Mouse (Mus musculus): ENCODE data around the gene Fam208b. TPM values are rescaled to one million over a fixed set of nuclear protein-coding genes. Genes with fewer than 3 reads are reported as not detected.
"Not testable (repeated sequence)": the region's sequence is repeated elsewhere in the genome, so short reads cannot be mapped to it uniquely, and the experiment has no call there.

The Fam208b gene
- polyA plus RNA-seq, 2 experiments from 2014 or later = 32.0 to 33.3 TPM

DNA sequence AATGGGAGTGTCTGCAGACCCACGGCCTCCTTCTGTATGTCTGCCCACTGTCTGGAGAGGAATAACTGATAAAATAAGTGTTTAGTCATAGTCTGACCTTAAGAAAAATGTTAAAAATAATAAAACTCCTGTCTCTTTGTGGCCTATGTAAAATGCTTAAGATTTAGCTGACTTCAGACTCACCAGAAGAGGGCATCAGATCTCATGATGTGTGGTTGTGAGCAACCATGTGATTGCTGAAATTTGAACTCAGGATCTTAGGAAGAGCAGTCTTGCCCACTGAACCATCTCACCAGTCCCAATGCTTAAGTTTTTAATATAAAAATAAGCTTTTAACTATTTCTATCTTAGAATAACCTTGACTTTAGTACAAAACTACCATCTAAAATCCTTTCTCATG lies 47.8 kb downstream of the Fam208b start:
- ATAC-seq = peak; percentile 38

DNA sequence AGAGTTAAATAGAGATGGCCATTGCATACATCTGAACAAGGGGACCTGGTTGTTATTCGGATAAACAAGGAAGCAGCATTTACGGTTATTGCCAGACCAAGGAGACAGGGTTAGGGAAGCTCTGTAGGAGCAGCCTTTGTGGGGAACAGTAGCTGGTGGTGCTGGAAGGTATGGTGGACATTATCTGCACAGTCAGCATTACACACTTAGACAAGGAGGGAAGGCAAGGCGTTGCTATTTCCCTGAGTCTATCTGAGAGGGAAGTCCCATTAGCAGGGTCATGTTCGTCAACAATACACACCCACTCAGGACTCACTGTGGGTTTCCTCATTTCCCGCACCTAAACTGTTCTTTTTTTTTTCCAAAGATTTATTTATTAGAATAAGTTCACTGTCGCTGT lies 63.1 kb downstream of the Fam208b start:
- no peak for ATAC-seq

DNA sequence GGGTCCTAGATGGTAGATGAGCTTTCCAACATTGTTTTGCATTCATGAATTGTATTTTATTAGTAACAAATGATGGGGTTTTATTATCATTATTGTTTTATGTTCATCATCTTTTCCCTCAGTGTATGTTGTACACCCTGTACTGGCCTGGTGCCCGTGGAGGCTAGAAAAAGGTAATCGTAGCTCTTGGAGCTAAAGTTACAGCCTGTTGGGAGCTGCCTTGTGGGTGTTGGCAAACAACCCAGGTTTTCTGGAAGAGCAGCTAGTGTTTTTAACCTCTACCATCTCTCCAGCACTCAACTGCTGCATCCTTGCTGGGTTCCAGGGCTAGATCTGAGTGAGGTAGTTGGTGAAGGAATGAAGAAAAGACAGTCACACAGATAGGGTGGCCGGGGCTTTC lies 63.5 kb downstream of the Fam208b start:
- ATAC-seq = no peak

DNA sequence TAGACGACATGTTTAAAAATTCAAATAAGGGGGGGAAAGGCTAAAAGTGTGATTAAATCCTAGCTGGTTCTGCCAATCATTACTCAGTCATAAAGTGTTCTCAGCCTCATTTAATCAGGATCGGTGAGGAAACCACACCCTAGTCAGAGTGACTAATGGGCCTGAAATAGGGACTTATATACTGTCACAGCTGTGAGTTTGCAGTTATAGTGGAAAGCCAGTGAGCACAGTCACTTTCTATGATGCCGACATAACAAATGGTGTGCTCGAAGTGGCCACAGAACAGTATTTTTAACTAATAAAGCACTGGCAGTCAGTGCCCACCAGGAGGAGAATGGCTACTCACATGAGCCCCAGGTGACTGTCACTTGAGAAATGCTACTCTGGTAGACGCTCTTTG lies 66.0 kb downstream of the Fam208b start:
- no peak for ATAC-seq

DNA sequence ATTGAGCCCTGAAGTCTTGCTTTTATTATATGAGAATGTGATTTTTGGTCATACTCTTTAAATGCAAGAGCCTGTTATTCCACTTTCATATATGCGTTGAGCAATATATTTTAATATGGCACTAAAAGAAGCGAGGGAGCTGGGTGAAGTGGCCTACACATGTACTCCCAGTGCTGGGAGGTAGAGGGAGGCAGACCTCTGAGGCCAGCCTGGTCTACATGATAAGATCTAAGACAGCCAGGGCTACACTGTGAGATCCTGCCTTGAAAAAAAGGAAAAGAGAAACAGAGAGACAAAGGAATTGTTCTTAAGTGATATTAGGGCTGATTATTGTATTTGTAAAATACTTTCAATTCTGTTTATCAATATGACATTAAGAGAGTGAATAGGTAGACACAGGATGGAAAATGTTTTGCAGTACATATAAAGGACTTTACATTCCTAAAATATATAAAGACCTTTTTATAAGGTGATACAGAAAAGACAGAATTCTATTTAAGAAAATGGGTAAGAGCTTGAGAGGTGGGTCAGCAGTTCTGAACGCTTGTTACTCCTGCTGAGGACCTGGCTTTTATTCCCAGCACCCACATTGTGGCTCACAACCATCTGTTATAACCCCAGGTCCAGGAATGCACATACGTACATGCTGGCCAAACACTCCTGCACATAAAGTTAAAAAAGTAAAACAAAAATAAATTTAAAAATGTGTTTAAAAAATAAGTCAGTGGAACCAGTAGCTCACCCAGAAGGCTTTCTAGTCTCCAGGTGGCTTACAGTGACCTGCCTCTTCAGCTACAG lies 66.6 kb downstream of the Fam208b start:
- ATAC-seq = no peak

DNA sequence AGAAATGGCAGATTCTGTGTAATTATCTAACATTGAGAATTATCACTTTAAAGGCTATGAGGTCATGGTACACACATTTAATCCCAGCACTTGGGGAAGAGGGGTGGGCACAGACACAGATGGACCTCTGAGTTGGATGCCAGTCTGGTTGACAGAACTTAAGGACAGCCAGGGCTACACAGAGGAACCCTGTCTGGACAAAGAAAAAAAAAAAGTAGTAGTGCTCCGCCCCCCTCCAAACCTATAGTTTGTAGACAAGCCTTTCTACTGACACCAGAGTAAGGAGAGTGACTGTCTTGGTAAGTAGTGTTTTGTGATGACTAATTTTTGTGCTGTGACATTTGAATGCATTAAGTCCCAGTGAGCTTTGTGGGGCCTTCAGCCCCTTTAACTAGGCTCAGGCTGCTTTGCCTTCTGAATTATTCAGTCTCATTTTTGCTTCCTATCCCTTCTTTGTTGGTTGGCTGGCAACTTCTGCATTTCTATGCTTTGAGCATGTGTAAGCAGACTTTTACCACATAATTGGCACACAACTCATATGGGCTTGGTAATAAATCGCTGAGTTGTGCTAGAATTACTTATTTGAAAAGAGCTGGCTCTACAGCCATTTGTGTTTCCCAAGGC lies 69.6 kb downstream of the Fam208b start:
- ATAC-seq = no peak

DNA sequence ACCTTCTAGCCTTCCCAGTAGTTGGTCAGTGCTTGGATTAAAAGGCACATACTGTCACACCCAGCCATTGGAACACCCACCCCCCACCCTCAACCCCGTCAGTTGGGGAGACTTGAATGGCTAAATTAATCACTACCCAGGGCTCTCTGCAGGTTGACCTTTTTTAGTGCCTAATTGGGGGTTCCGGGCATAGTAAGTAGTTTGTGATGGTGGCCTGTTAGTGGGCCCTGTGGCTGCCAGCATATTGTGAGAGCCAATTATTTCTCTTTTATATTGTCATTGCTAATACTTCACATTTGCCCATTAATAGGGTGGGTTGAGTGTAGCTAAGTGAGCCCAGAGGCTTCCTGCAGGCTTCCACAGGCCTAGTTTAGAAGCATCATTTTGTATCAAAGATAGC lies 70.7 kb downstream of the Fam208b start:
- no peak for ATAC-seq

DNA sequence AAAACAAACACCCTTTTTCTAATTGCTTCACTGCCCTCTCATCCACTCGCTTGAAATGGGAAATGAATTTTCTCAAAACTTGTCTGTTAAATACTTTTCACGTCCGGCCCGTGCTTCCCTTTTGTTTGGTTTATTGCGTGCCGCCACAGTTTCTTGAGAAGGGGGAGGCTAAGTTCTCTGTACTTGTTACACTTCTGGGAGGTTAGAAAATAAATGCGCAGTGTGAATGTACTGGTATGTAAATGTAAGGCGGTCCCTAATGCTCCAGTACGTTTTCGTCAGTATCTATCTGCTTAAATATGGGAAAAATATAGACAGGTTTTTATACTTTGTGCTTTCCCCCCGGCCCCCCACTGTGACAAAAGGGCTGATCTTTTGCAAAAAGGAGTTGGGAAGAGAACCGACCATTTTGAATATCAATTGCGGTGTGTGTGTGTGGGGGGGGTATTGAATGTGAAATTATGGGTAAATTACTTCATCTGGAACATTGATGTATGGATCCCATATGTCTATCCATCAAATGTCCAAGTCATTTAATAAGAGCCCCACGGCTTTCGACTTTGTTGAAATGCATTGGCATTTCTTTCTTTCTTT lies 71.8 kb downstream of the Fam208b start:
- no peak for ATAC-seq

DNA sequence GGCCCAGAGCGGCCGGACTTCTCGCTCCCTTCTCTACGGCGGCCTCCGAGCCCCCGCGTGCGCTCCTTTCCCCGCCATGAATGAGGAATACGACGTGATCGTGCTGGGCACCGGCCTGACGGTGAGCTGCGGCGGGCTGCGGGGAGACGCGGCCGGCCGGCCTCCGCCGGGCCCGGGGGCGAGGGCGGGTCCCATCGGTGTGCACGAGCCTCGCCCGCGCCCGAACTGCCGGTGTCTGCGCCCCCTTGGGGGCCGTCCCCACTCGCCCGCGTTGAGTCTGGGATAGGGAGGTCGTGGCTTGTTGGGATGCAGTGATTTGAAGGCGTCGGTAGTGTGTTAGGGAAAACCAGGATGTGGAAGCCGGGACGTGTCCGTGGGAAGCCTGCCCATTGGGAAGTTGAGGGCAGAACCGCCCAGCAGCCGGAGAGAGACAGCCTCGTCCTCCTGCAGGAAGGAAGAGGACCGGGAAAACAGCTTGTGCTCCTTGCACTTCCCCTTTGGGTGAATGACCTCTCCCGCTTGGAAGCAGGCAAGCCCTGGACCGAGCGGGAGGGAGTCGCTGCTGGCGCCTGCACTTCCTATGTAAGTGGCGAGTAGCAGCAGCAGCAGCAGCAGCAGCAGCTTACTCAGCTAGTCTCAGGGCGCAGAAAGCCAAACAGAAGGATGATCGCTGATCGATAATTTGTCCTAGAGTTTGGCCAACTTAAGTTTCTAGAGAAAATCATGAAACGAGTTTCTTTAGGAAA lies 72.5 kb downstream of the Fam208b start:
- ATAC-seq = peak; percentile 19

DNA sequence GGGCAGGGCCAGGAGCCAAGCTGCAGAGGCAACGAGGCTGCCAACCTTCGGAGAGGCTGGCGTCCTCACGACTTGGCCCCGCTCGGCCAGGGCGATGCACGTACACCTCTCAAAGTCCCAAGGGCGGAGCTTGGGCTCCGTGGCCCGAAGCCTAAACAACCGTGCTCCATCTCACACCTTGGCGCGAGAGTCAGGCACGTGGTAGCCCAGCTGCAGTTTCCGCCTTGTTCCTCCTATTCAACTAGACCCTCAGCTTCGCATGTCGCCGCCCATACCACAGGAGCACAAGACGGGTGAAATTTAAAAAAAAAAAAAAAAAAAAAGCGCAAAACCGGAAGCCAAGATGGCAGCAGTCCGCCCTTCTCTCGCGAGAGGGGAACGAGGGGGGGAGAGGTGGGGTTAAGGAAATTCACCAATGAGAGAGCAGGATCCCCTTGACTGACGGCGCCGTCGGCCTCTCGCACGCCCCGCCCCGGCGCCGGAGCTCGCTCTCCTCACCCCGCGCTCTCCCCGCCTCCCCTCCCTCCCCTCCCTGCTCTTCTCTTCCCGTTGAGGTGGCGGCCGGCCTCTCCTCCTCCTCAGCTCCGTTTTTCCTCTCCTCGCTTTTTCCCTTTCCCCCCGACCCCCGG lies 73.2 kb downstream of the Fam208b start, which contains the start of gene Gdi2:
Gene Gdi2, plus strand, starts transcription at position 470 of the 629 bp plus-strand sequence.
- ATAC-seq = peak; percentile 94

DNA sequence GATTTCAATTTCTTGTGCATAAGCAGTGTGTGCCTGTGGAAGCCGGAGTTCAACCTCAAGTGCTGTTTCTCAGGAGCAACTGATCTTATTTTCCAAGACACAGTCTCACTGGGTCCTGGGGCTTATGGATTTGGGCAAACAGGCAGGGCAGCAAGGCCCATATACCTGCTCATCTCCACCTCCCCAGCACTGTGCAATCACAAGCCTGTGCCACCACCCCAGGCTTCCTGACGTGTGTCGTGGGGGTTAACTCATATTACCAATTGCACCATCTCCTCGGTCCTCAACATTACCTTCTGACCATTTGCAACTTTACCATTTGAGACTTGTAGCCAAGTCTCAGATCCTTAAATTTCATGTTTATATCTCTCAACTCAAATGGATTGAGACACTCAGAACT lies 76.8 kb downstream of the Fam208b start:
- ATAC-seq = no peak

DNA sequence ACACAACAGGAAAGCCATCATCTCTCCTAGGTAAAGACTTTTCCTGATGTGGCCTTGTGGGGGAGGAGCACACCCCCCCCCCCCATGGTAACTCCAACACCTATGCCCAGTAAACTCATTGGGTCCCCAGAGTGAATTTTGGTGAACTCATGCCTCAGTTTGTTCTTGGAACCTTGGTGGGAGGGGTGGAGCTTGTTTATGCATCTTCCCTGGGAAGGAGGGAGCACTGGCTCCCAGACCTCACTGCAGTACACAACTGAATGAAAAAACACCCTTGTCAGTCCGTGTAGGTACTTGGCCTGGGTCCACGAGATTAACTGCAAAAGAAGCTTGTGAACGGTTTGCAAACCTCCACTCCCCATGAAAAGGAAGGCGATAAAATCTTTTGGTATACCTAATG lies 78.5 kb downstream of the Fam208b start:
- ATAC-seq = no peak

DNA sequence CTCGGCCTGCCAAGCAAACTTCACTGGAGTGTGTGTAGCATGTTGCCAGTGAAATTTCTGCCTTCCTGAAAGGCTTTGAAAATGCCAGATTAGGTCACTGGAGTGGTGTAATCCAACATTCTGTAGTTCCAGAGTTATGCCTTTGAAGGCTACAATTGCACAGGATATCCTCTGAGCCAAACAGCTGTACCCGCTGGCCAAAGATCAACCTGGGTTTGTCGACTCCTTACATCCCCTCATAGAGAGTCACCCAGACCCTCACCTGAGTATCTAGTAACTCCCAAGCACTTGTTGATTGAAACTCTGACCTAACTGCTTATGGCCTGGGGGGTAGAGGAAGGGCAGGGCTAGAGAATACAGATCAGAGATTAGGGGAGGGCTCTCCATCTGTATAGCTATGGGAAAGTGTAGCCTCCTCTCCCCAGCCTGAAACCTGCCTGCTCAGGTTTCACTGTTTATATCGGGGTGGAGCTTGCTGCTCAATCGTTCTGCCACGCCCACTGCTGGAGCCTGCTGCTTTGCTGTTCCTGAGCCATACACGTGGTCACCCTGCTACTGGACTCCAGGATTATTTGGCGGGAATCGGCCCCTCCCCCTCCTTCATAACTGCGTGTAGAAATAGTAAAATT lies 79.1 kb downstream of the Fam208b start:
- ATAC-seq = no peak

DNA sequence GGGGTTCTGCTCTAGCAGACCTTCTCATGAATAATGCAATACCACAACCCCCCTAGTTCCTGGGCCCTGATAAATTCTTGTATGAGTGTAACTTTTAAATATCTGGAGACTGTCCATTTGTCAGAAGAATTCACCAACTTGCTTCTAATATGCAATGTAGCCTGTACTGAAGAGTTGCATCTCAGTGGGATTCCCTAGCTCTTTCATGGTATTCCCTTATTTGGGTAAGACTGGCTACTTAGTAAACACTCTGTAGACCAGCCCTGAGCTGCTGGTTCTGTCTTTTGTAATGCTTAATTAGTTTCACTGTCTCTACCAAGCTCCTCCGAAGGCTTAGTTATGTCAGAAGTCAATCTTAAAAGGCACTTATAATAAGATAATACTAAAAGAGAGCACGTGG lies 79.7 kb downstream of the Fam208b start:
- ATAC-seq = not testable (repeated sequence)

DNA sequence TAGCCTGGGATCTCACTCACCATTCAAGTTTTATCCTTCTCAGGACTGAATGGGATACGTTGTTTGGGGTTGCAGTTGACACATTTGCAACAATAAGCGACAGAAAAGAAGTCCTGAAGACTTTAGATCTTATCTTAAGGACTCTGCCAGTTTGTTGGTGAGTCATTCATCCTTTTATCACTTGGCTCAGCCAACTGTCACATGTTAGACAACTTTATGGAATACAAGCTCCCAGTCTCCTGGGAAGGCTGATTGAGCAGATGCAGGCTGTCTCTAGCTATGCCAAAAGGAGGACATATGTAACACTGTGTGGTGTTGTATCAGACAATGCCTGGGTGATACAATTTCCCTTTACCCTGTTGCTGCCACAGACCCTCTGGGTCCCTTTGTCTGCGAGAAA lies 80.5 kb downstream of the Fam208b start:
- ATAC-seq = no peak

DNA sequence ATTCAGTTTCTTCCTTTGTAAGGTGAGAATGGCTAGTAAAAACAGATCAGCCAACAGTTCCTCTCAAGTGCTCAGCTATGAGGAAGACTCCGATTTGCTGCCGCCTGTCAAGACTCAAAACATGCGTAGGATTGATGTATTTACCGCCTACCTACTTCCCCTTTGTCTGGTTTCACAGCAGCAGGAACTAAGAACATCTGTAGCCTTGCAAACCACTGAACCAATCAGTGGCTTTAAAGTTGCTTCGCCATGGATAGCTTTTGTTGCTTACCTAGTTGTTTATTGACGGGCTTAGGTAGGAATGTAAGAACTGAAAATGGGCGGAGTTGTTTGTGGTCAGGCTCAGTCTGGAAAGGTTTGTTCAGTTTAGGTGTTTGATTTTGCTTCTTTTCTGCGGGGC lies 84.6 kb downstream of the Fam208b start:
- peak; percentile 97 for ATAC-seq

DNA sequence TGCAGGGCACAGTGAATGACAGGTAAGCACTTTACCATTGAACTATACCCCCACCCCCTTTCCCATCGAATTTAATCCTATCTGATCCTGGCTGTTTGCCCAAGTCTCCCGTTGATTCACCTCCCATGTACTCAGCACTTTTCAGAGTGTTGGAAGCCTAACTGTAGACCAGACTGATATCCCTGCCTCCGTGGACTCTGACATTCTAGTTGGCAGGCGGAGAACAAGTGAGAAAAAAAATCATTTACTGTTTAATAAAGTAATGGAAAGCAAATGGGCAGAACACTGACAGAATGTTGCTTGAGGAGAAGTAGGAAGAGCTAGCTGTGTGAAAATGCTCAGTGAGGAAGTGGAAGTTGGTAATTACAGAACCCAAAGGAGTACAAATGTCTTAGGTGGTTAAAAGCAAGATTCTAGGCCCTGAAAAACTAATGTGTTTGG lies 85.3 kb downstream of the Fam208b start:
- no peak for ATAC-seq

DNA sequence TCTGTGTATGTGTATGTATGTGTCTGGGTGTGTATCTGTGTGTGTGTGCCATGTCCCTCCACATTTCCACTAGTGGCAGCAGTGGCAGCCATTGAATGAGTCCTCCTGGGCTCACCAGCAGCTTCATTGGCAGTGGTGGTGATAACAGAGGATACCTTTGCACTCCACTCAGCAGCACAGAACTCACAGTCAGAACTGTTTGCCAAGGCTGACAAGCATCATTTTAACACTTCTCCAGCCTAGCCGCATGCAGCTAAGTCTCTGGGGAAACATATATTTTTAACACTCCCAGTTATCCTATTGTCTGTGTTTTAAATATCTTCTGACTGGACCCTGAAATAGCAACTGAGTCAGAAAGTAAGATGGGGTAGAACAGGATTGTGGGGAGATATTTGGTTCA lies 87.0 kb downstream of the Fam208b start:
- ATAC-seq = no peak

DNA sequence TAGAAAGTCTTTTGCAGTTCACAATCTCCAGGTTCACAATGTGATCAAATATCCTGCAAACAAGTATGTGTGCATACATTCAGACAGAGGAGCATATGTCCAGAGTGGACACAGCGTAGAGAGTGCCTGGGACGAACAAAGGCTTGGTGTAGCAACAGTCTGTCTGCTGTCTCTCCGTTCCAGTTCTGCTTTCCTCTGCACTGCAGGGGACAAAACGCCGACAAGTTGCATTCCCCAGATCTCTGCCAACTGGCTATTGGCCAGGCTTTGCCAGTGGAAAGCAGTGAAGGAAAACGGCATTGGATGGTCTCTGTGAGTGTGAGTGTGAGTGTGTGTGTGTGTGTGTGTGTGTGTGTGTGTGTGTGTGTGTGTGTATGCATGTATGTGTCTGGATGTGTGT lies 87.4 kb downstream of the Fam208b start:
- ATAC-seq = no peak

DNA sequence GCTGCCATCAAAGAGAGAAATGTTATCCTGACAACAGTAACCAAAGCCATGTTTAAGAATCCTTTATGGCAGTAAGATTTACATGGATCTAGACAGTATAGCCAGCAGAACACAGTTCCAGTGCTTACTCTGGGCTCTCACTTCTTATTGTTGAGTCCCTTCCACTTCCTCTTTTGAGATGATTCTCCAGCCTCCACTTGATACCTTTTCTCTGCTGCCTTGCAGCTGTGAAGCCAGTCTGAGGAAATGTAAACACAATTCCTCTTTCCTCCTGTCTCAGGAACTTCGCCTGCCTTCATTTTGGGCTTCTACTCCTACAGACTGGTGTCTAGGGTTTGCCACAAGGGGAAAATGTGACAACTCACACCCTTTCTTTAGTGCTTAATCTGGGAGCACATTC lies 90.9 kb downstream of the Fam208b start:
- not testable (repeated sequence) for ATAC-seq

DNA sequence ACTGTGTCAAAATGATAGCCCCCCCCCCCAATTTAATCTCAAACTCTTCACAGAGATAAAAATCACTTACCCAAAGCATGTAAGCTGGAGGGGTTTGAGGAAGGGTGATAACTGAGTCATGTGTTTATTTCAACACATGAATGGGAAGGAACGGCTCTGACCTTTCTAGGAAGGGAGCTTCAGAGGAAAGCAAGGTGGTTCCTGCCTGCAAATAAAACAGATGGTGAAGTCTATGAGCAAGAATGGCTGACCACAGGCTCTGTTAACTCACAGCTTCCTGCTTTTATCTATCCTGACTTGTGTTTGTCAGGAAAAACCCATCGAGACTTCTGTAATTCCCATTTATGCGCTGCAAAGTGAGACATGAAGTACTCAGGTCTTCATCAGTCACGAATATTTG lies 91.6 kb downstream of the Fam208b start:
- not testable (repeated sequence) for ATAC-seq
